Mouse (Mus musculus) left cerebral cortex, adult 9 months (tissue): ENCODE measurements at regions not wholly inside any gene's neighbourhood (a gene's known extent, or its start where the extent isn't known, plus 50 kb on each side); places are given as distances from the start of the nearest gene placed in this dataset.

Experiments used
- DNase-seq, 2 experiments: peaks; one replicate each; pipeline ENCODE4 v3.0.0; 2022; ENCODE audit warnings: low spot score in 2 of 2

GRCm38 (mm10) chr1:79921333-79921732, 60.4 kb upstream of the Serpine2 start:
- DNase-seq = no peak

GRCm38 (mm10) chr1:79917426-79918150, 56.6 kb upstream of the Serpine2 start:
- no peak for DNase-seq
